Comparison of ENCODE assay signal across 11 mouse cellular contexts in the genomic region with DNA sequence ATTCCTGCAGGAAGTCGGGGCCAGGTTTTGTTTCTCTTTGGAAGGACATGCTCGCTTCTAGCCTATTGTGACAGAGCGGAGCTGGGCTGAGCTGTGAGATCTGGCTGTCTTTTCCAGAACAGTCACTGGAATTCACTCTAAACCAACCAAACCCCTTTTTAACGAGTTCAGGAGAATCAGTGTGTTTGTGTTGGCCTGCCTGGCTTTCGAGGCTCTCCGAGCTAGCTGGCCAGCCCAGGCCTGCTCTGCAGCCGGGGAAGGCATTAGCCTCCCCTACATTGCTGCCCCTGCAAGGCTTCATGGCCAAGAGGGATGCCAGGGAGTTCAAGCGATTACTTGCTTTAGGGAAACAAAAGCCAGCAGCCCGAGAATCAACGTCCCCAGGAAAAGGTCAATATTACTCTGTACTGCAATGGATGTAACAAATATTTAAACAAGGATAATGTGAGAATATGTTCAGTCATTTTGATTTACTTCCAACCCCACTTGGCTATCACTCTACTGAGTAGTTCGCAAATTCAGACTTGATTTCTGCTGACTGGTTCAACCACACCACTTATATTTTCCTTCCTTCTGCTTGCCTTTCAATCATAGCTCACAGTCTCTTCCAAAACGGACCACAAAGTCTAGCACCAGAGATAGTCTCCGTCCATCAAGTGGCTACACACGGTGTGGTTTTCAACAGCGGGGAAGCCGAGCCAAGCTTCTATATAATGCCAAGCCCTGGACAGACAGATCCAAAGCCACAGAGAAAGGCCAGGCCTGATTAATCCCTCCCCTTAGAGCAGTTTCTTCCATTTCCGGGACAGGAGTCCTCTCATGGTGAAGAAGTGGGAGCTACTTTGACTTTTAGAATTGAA.
DNase-seq lines count a peak whose midpoint lies in the region; ATAC-seq and TF ChIP-seq lines count a peak whose summit lies in the region.
"Had no signal": no experiment of that assay in that cellular context is flagged by ENCODE, and none has a peak within 500 bp of the region (broad histone marks: within the 10 kb centered on the region; RNA-seq: fewer than 3 reads in every experiment).

No protein-coding gene starts in this region.

- intact Hi-C loops in heart, adult 2 months (cut with DNase I) = no loop called here

- no peak overlapping the region for H3K9ac ChIP-seq in heart, adult 2 months (ENCODE audit: low read depth, low read length)
- H3K9ac ChIP-seq in limb, embryonic 12.5 days (replicated peaks) = no peak overlapping the region
- no peak overlapping the region for H3K9ac ChIP-seq in stomach, embryonic 15.5 days
- no peak overlapping the region for H3K9ac ChIP-seq in hindbrain, embryonic 12.5 days
- H3K9ac ChIP-seq: forebrain, embryonic 12.5 days had no signal

- DNase-seq in kidney, postnatal 14 days = peak; percentile 6
- no peak for DNase-seq in kidney, adult 18-20 months
- DNase-seq in heart, adult 2 months = peak; percentile 14 to 23
- DNase-seq in ovary, postnatal 36 days (ENCODE audit: low spot score) = no peak
- no peak for DNase-seq in cerebellum, adult 9-11 months
- DNase-seq: thymus, adult 18-20 months had no signal

- no peaks in the 10 kb centered on the region for H3K27me3 ChIP-seq in heart, adult 2 months (ENCODE audit: control insufficient read depth, insufficient read depth, low read length)
- peaks cover 4% of the 10 kb centered on the region; the same call in 1 of the 2 replicates for H3K27me3 ChIP-seq in limb, embryonic 12.5 days
- no peaks in the 10 kb centered on the region for H3K27me3 ChIP-seq in stomach, embryonic 15.5 days (replicated peaks)
- H3K27me3 ChIP-seq in hindbrain, embryonic 12.5 days = no peaks in the 10 kb centered on the region
- H3K27me3 ChIP-seq: forebrain, embryonic 12.5 days had no signal

- H3K79me2 ChIP-seq in heart, adult 2 months (replicated peaks; ENCODE audit: control insufficient read depth, insufficient read depth, low read length) = no peaks in the 10 kb centered on the region

- 47% methylated on average over 17 of the region's 17 CpGs for WGBS in heart, adult 2 months
- 71% methylated on average over 17 of the region's 17 CpGs for WGBS in limb, embryonic 12.5 days
- WGBS in stomach, embryonic 15.5 days = 34% methylated on average over 17 of the region's 17 CpGs
- WGBS in hindbrain, embryonic 12.5 days = 78% methylated on average over 17 of the region's 17 CpGs

- no peak overlapping the region for H3K27ac ChIP-seq in heart, adult 2 months
- peak overlapping the region; percentile 64 for H3K27ac ChIP-seq in limb, embryonic 12.5 days
- H3K27ac ChIP-seq in stomach, embryonic 15.5 days = peak overlapping the region; percentile 78
- H3K27ac ChIP-seq in hindbrain, embryonic 12.5 days = no peak overlapping the region
- H3K27ac ChIP-seq: forebrain, embryonic 12.5 days; macrophage had no signal

- no peak overlapping the region for H3K4me2 ChIP-seq in limb, embryonic 12.5 days
- H3K4me2 ChIP-seq in stomach, embryonic 15.5 days = no peak overlapping the region
- H3K4me2 ChIP-seq in hindbrain, embryonic 12.5 days (replicated peaks) = no peak overlapping the region
- H3K4me2 ChIP-seq: forebrain, embryonic 12.5 days had no signal

- H3K4me1 ChIP-seq in heart, adult 2 months (ENCODE audit: control insufficient read depth, insufficient read depth, low read length) = no peaks in the 10 kb centered on the region; the same call in 1 of the 2 replicates
- H3K4me1 ChIP-seq in limb, embryonic 12.5 days (replicated peaks) = peaks cover 34% of the 10 kb centered on the region
- peaks cover 32% of the 10 kb centered on the region for H3K4me1 ChIP-seq in stomach, embryonic 15.5 days
- no peaks in the 10 kb centered on the region; the same call in 1 of the 2 replicates for H3K4me1 ChIP-seq in hindbrain, embryonic 12.5 days
- H3K4me1 ChIP-seq: forebrain, embryonic 12.5 days had no signal

- H3K36me3 ChIP-seq in heart, adult 2 months (ENCODE audit: control insufficient read depth, insufficient read depth, low read length) = no peaks in the 10 kb centered on the region
- no peaks in the 10 kb centered on the region for H3K36me3 ChIP-seq in limb, embryonic 12.5 days
- no peaks in the 10 kb centered on the region for H3K36me3 ChIP-seq in stomach, embryonic 15.5 days
- H3K36me3 ChIP-seq in hindbrain, embryonic 12.5 days = no peaks in the 10 kb centered on the region
- H3K36me3 ChIP-seq: forebrain, embryonic 12.5 days had no signal

- no peaks in the 10 kb centered on the region for H3K9me3 ChIP-seq in limb, embryonic 12.5 days
- H3K9me3 ChIP-seq in stomach, embryonic 15.5 days = no peaks in the 10 kb centered on the region
- H3K9me3 ChIP-seq in hindbrain, embryonic 12.5 days (replicated peaks) = no peaks in the 10 kb centered on the region
- H3K9me3 ChIP-seq: forebrain, embryonic 12.5 days had no signal

- no peak overlapping the region for H3K4me3 ChIP-seq in heart, adult 2 months
- H3K4me3 ChIP-seq in limb, embryonic 12.5 days (replicated peaks) = no peak overlapping the region
- H3K4me3 ChIP-seq in stomach, embryonic 15.5 days (replicated peaks) = no peak overlapping the region
- no peak overlapping the region for H3K4me3 ChIP-seq in hindbrain, embryonic 12.5 days
- H3K4me3 ChIP-seq: forebrain, embryonic 12.5 days had no signal

- no peak for TF ChIP-seq EP300 in heart, adult 2 months (IDR thresholded peaks at IDR 0.05; ENCODE audit: insufficient read depth, low read depth, low read length)

- TF ChIP-seq CTCF in heart, adult 2 months (IDR thresholded peaks at IDR 0.05) = no peak

- no peak for TF ChIP-seq POLR2A in heart, adult 2 months (IDR thresholded peaks at IDR 0.05; ENCODE audit: insufficient read depth, low read depth, low read length)

- ATAC-seq in limb, embryonic 12.5 days (ENCODE audit: insufficient number of reproducible peaks, insufficient read depth, low FRiP score, low TSS enrichment, low read depth) = no peak
- ATAC-seq in stomach, embryonic 15.5 days (ENCODE audit: insufficient read depth, low FRiP score, low read depth) = peak; percentile 78
- ATAC-seq in hindbrain, embryonic 12.5 days (ENCODE audit: low FRiP score) = no peak

Comparison
In these comparisons a context has a peak if more than half of its experiments do, and no peak if none do; other contexts are left out.
1. DNase-seq: peak in kidney, postnatal 14 days (single experiment) and heart, adult 2 months (2 of 2); none in kidney, adult 18-20 months (single experiment), ovary, postnatal 36 days (single experiment) and cerebellum, adult 9-11 months (single experiment).
2. H3K27ac ChIP-seq: peak in limb, embryonic 12.5 days (single experiment) and stomach, embryonic 15.5 days (single experiment); none in heart, adult 2 months (single experiment) and hindbrain, embryonic 12.5 days (single experiment).